Mouse (Mus musculus): Measurements from ENCODE around the gene Frs2.

- TF ChIP-seq CTCF (IDR thresholded peaks at IDR 0.05; ENCODE audit: low read depth, low read length) (no peak), POLR2A (IDR thresholded peaks at IDR 0.05; ENCODE audit: extremely low read depth, insufficient read depth, low read length) (no peak)
These were observed 41.6 kb downstream of the Frs2 start for GRCm38 (mm10) chr10:117106686-117107085.
